Mouse (Mus musculus): ENCODE data around the gene Gdf10. TPM values are rescaled to one million over a fixed set of nuclear protein-coding genes. Genes with fewer than 3 reads are reported as not detected.
A peak's percentile ranks its signal among the peaks of the same experiment; 100 is the strongest.

Gene Gdf10
- total RNA-seq (2021): 10 to 100 TPM in 1 of 2 experiments, 1 to 10 TPM in 1; 8.9 to 10.1 TPM
- long read RNA-seq, experiment 1, full-length matches to known transcripts: 4 of 7 reads
- long read RNA-seq, experiment 1, partial matches to known transcripts: 3 of 7 reads
- long read RNA-seq, experiment 1, other reads (novel, unspliced or antisense): 0 of 7 reads
- long read RNA-seq, experiment 2, full-length matches to known transcripts: 12 of 14 reads
- long read RNA-seq, experiment 2, partial matches to known transcripts: 0 of 14 reads
- long read RNA-seq, experiment 2, other reads (novel, unspliced or antisense): 2 of 14 reads

GRCm38 (mm10) chr14:33923168-33924070 is at the start of gene Gdf10:
Gene Gdf10, plus strand, starts transcription at chr14:33923587.
- peak; percentile 59 for DNase-seq

GRCm38 (mm10) chr14:33878826-33879225 is 44.6 kb upstream of the Gdf10 start:
- DNase-seq: no peak

- DNase-seq: no peak
These were observed 43.2 kb upstream of the Gdf10 start for GRCm38 (mm10) chr14:33880236-33880635.

GRCm38 (mm10) chr14:33881471-33881870 is 41.9 kb upstream of the Gdf10 start:
- no peak for DNase-seq

- no peak for DNase-seq
These were observed 40.3 kb upstream of the Gdf10 start for GRCm38 (mm10) chr14:33883046-33883445.

GRCm38 (mm10) chr14:33885466-33885865 is 37.9 kb upstream of the Gdf10 start:
- DNase-seq: no peak

- no peak for DNase-seq
These were observed 34.9 kb upstream of the Gdf10 start for GRCm38 (mm10) chr14:33888387-33889035.

- DNase-seq: no peak
These were observed 33.4 kb upstream of the Gdf10 start for GRCm38 (mm10) chr14:33889971-33890370.

GRCm38 (mm10) chr14:33891507-33891906 is 31.9 kb upstream of the Gdf10 start:
- DNase-seq: no peak

GRCm38 (mm10) chr14:33895777-33896176 is 27.6 kb upstream of the Gdf10 start:
- no peak for DNase-seq

- peak; percentile 18 for DNase-seq
These were observed 26.6 kb upstream of the Gdf10 start for GRCm38 (mm10) chr14:33896628-33897300.

- no peak for DNase-seq
These were observed 20.6 kb upstream of the Gdf10 start for GRCm38 (mm10) chr14:33902783-33903182.

- DNase-seq: no peak
These were observed 20.2 kb upstream of the Gdf10 start for GRCm38 (mm10) chr14:33903199-33903598.

GRCm38 (mm10) chr14:33904851-33905250 is 18.5 kb upstream of the Gdf10 start:
- DNase-seq: no peak

GRCm38 (mm10) chr14:33913727-33914126 is 9.7 kb upstream of the Gdf10 start:
- peak; percentile 82 for DNase-seq

GRCm38 (mm10) chr14:33914206-33914605 is 9.2 kb upstream of the Gdf10 start:
- no peak for DNase-seq

- no peak for DNase-seq
These were observed 2.4 kb upstream of the Gdf10 start for GRCm38 (mm10) chr14:33920727-33921559.

- DNase-seq: no peak
These were observed 618 bp upstream of the Gdf10 start for GRCm38 (mm10) chr14:33922771-33923167.

- DNase-seq: no peak
These were observed 8.5 kb downstream of the Gdf10 start for GRCm38 (mm10) chr14:33931853-33932252.

GRCm38 (mm10) chr14:33932935-33933703 is 9.7 kb downstream of the Gdf10 start:
- peak; percentile 81 for DNase-seq
